Mouse (Mus musculus) liver, embryonic 12.5 days (tissue): Measurements from ENCODE around the gene Etfbkmt. TPM values are rescaled to one million over a fixed set of nuclear protein-coding genes. Genes with fewer than 3 reads are reported as not detected.
A peak's percentile ranks its signal among the peaks of the same experiment; 100 is the strongest.
"Not testable (repeated sequence)": the region's sequence is repeated elsewhere in the genome, so short reads cannot be mapped to it uniquely, and the experiment has no call there.

Experiments used
- ATAC-seq: fragments of 200-750 bp; cut with Nextera tagmentation; 2 replicates; pipeline ENCODE4 v1.8.0; 2017; ENCODE audit warnings: moderate number of reproducible peaks, mild to moderate bottlenecking, moderate library complexity
- H3K27ac ChIP-seq: fragments of 300-500 bp; sonication (generic); 2 replicates; pipeline ENCODE4 v1.5.1; 2016; ENCODE audit warnings: mild to moderate bottlenecking
- H3K27me3 ChIP-seq: fragments of 300-500 bp; sonication (generic); replicated peaks from 2 replicates; pipeline ENCODE4 v1.6.1; 2016; ENCODE audit warnings: mild to moderate bottlenecking, moderate library complexity
- H3K36me3 ChIP-seq: fragments of 300-500 bp; sonication (generic); 2 replicates; pipeline ENCODE4 v1.6.1; 2016; ENCODE audit warnings: mild to moderate bottlenecking, moderate library complexity
- H3K4me1 ChIP-seq: fragments of 300-500 bp; sonication (generic); 2 replicates; pipeline ENCODE4 v1.6.1; 2016
- H3K4me2 ChIP-seq: fragments of 300-500 bp; sonication (generic); 2 replicates; pipeline ENCODE4 v1.6.1; 2016; ENCODE audit warnings: mild to moderate bottlenecking, moderate library complexity
- H3K4me3 ChIP-seq: fragments of 300-500 bp; sonication (generic); 2 replicates; pipeline ENCODE4 v1.5.1; 2016; ENCODE audit warnings: mild to moderate bottlenecking, moderate library complexity
- H3K9ac ChIP-seq: fragments of 300-500 bp; sonication (generic); 2 replicates; pipeline ENCODE4 v1.6.1; 2016; ENCODE audit warnings: mild to moderate bottlenecking, moderate library complexity
- H3K9me3 ChIP-seq: fragments of 300-500 bp; sonication (generic); replicated peaks from 2 replicates; pipeline ENCODE4 v1.6.1; 2016; ENCODE audit warnings: mild to moderate bottlenecking, moderate library complexity
- WGBS: fragments of 180-500 bp; shearing (Covaris S2); methylation state at CpG from one replicate; pipeline ENCODE4 v1.1.7; 2016; ENCODE audit not compliant: insufficient replicate concordance; 5-methylcytosine and 5-hydroxymethylcytosine counted together
- polyA plus RNA-seq: library from polyadenylated mRNA; unstranded; fragments of >200 nt; fragmentation: Nextera tagmentation; extraction: Ambion mirVana; gene quantifications from 2 replicates; pipeline ENCODE4 v1.2.1, GENCODE M21; 2016

Gene Etfbkmt
- polyA plus RNA-seq, 1 experiment from 2014 or later = 11.8 TPM

DNA sequence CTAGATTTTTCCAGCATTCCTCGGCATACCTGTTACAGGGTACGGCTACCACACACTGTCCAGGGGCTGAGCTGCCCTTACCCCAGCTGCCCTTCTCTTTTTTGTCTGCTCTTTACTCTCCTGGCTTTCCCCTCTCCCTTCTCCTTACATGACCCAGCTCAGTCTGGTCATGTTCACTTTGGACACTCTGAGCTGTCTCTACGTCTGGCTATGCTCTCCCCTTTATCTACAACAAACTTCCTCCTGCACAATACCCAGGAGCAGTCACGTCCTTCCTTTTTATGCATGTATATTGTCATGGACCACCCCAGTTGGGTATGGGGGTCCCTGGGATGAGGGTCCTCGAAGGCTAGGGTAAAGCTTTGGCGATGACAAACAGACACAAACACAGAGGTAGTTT, 4.0 kb upstream of the Etfbkmt start:
- no peak overlapping the region for H3K4me3 ChIP-seq
- H3K4me1 ChIP-seq = peaks cover 17% of the 10 kb centered on the region
- no peaks in the 10 kb centered on the region for H3K9me3 ChIP-seq
- no peak overlapping the region for H3K9ac ChIP-seq
- no peak overlapping the region for H3K4me2 ChIP-seq
- H3K36me3 ChIP-seq = no peaks in the 10 kb centered on the region
- peak; percentile 20; the same call in 1 of the 2 replicates for ATAC-seq
- no peak overlapping the region for H3K27ac ChIP-seq
- no peaks in the 10 kb centered on the region for H3K27me3 ChIP-seq
- WGBS = 54% methylated on average over 6 of the region's 6 CpGs

DNA sequence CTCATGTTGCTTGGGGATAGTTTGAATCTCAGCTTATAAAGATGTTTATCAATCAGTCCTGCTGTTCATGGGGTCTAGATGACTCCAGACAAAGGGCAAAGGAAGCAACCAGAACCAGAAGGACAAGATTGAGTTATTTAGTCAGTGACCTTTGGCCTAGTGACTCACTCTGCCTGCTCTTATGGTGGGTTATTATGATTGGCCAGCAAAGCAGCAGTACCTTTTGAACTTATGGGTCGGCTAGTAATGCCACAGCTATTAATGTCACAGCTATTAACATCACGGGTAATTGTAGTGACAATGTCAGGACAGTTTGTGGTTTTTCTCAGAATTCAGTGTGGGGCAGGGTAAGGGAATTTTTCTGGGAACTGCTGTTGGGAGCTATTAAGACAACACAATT, 1.7 kb upstream of the Etfbkmt start:
- H3K4me3 ChIP-seq = no peak overlapping the region
- H3K27me3 ChIP-seq = no peaks in the 10 kb centered on the region
- H3K36me3 ChIP-seq = peaks cover 3% of the 10 kb centered on the region; the same call in 1 of the 2 replicates
- 53% methylated on average over 2 of the region's 2 CpGs for WGBS
- H3K27ac ChIP-seq = no peak overlapping the region
- H3K9me3 ChIP-seq = no peaks in the 10 kb centered on the region
- no peak for ATAC-seq
- peaks cover 31% of the 10 kb centered on the region for H3K4me1 ChIP-seq
- no peak overlapping the region for H3K9ac ChIP-seq
- H3K4me2 ChIP-seq = no peak overlapping the region

DNA sequence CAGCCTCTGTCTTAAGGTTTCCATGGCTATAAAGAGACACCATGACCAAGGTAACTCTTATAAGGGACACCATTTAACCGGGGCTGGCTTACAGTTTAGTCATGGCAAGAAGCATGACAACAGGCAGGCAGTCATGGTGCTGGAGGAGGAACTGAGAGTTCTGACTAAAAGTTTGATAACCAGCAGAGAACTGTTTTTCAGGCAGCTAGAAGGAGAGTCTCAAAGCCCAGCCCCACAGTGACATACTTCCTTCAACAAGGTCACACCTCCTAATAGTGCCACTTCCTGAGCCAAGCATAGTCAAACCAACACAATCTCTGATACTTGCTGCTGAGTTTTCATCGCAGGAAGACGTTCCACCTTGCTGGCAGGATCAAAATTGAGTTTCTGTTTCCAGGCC, 638 bp upstream of the Etfbkmt start:
- no peak for ATAC-seq
- H3K27me3 ChIP-seq = no peaks in the 10 kb centered on the region
- H3K4me1 ChIP-seq = peaks cover 33% of the 10 kb centered on the region
- peaks cover 7% of the 10 kb centered on the region for H3K36me3 ChIP-seq
- no peak overlapping the region for H3K9ac ChIP-seq
- H3K4me2 ChIP-seq = no peak overlapping the region
- no peaks in the 10 kb centered on the region for H3K9me3 ChIP-seq
- no peak overlapping the region for H3K4me3 ChIP-seq
- H3K27ac ChIP-seq = no peak overlapping the region
- 62% methylated on average over 3 of the region's 3 CpGs for WGBS

DNA sequence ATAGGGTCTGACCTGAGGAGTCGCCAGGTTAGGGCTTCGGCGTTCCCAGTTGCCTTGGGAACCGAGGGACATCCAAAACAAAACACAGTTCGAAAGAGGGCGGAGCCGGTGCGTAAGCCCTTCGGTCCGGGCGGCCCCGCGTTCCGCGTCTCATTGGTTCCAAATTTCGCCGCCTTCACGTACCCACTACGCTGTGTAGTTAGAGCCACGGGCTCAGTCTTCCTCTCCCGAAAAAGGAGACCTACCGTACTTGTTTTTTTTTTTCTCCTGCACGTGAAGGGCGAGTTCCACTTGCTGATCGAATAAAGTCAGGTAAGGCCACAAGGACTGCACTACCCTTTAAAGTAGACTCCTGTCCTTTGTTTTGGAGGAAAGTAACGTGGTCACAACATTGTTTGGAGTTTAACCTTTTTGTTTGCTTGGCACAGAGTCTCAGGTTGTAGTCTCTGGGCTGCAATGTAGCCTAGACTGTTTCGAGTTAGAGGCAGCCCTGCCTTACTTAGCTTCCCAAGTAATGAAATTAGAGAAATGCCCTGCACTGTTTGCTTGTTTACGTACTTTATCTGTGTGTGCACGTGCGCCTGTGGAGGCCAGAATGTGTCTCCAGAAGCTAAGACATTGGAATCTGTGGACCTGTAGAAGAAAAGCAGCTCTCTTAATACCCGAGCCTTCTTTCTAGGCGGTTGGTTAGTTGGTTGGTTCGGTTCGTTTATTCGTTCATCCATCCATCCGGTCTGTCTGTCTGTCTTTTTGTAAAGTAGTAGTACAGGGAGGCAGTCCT, 1.9 kb downstream of the Etfbkmt start:
- peak overlapping the region; percentile 64 for H3K4me3 ChIP-seq
- WGBS = 3% methylated on average over 36 of the region's 36 CpGs
- peak; percentile 99 for ATAC-seq
- H3K9ac ChIP-seq = peak overlapping the region; percentile 76
- H3K36me3 ChIP-seq = peaks cover 21% of the 10 kb centered on the region
- H3K27ac ChIP-seq = peak overlapping the region; percentile 81
- H3K27me3 ChIP-seq = no peaks in the 10 kb centered on the region
- peaks cover 17% of the 10 kb centered on the region for H3K4me1 ChIP-seq
- no peaks in the 10 kb centered on the region for H3K9me3 ChIP-seq
- peak overlapping the region; percentile 78 for H3K4me2 ChIP-seq

DNA sequence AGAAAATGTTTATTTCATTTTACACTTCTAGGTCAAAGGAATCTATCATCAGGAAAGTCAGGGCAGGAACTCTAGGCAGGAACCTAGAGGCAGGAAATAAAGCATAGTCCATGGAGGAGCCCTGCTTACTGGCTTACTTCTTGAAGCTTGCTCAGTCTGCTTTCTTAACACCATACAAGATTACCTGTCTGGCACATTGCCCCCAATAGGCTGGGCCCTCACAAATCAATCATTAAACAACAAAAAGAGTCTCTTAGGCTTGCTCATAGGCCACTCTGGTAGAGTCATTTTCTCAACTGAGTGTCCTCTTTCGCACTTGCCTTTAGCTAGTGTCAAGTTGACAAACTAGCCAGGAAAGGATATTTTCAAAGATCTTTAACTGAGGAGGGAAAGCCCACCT, 5.5 kb downstream of the Etfbkmt start:
- H3K9ac ChIP-seq = no peak overlapping the region
- no peaks in the 10 kb centered on the region for H3K27me3 ChIP-seq
- H3K36me3 ChIP-seq = peaks cover 21% of the 10 kb centered on the region
- peaks cover 17% of the 10 kb centered on the region for H3K4me1 ChIP-seq
- WGBS = 91% methylated on average over 1 of the region's 1 CpGs
- no peak for ATAC-seq
- H3K27ac ChIP-seq = no peak overlapping the region
- H3K4me3 ChIP-seq = no peak overlapping the region
- no peak overlapping the region for H3K4me2 ChIP-seq
- H3K9me3 ChIP-seq = no peaks in the 10 kb centered on the region

DNA sequence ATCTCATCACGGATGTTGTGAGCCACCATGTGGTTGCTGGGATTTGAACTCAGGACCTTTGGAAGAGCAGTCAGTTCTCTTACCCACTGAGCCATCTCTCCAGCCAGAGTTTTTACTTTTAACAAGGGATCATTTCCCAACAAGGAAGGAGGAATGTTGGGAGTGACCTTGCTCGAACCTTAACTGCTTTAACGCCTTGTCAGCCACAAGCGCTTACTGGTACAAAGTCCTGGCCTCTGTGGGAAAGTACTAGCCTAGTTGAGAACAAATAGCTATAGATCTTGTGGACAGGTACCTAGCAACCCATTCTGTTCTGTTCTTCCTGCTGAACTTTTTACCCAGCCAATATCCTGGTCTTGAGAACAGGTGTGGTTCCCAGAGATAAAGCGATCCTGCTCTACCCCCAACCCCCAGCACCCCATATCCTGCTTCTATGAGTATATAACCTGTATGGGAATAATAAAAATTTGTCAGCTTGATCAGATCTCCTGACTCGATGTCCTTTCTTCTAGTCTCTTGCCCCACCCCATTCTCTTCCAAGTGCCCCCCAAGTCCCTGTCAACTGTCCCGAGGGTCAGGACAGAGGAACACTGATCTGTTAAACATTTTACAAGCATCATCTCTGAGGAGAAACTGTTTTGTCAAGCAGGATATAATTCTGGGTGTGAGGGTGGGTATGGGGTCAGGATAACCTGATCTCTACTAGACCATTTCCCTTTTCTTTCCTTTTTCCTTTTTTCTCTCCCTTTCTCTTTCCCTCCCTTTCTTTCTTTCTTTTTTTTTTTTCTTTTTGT, 9.0 kb downstream of the Etfbkmt start:
- H3K27ac ChIP-seq = no peak overlapping the region
- no peaks in the 10 kb centered on the region for H3K4me1 ChIP-seq
- ATAC-seq = no peak
- no peaks in the 10 kb centered on the region for H3K27me3 ChIP-seq
- no peak overlapping the region for H3K9ac ChIP-seq
- 74% methylated on average over 7 of the region's 7 CpGs for WGBS
- H3K4me2 ChIP-seq = no peak overlapping the region
- H3K4me3 ChIP-seq = no peak overlapping the region
- H3K36me3 ChIP-seq = peaks cover 28% of the 10 kb centered on the region
- H3K9me3 ChIP-seq = no peaks in the 10 kb centered on the region

DNA sequence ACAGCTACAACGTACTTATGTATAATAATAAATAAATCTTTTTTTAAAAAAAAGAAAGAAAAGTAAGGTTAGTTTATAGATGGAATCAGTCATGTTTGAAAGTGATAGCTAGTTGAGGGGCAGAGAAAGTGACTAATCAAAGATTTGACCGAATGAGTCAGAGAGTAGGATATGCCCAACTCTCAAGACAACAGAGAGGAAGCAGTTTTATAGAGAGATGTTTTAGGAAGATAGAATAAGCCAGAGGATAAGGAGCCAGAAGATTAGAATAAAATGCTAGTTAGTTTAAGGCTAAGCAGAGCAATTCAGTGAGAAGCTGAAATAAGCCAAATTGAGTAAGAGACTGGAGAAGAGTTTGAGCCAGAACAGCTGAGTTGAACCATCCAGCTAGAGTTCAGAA, 12.5 kb downstream of the Etfbkmt start:
- Histone ChIP-seq H3K4me3 (no peak overlapping the region), H3K9me3 (no peaks in the 10 kb centered on the region), H3K4me1 (peaks cover 20% of the 10 kb centered on the region), H3K36me3 (peaks cover 13% of the 10 kb centered on the region), H3K27me3 (no peaks in the 10 kb centered on the region), H3K27ac (no peak overlapping the region), H3K4me2 (no peak overlapping the region), H3K9ac (no peak overlapping the region)
- ATAC-seq = no peak
- whole genome bisulfite sequencing = 66% methylated on average over 2 of the region's 2 CpGs

DNA sequence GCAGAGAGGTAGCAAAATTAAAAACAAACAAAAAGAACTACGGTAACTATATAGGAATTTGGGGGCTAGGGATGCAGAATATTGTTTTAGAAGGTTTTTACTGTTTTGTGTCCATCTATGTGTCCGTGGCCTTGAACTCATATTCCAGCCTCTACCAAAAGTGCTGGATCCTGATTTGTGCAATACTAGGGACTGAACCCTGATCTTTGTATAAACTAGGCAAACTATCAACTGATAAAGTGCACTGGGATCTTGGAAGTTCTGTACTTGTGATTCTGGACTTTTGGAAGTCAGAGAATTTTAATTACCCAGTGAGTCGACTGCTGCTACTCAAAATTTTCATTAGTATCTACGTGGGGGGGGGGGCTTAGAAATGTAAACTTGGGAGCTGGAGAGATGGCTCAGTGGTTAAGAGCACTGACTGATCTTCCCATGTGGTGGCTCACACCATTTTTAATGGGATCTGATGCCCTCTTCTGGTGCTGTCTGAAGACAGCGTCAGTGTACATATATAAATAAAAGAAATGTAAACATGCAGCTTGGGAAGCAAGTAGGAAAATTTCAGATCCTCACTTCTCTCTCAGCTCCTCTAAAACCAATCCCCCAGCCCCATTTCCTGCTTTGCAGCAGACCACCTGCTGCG, 13.9 kb downstream of the Etfbkmt start:
- no peak overlapping the region for H3K4me2 ChIP-seq
- H3K9ac ChIP-seq = no peak overlapping the region
- peaks cover 20% of the 10 kb centered on the region for H3K4me1 ChIP-seq
- no peak for ATAC-seq
- H3K9me3 ChIP-seq = no peaks in the 10 kb centered on the region
- WGBS = 50% methylated on average over 6 of the region's 6 CpGs
- H3K27ac ChIP-seq = no peak overlapping the region
- peaks cover 13% of the 10 kb centered on the region; the same call in 1 of the 2 replicates for H3K36me3 ChIP-seq
- H3K27me3 ChIP-seq = no peaks in the 10 kb centered on the region
- no peak overlapping the region for H3K4me3 ChIP-seq

DNA sequence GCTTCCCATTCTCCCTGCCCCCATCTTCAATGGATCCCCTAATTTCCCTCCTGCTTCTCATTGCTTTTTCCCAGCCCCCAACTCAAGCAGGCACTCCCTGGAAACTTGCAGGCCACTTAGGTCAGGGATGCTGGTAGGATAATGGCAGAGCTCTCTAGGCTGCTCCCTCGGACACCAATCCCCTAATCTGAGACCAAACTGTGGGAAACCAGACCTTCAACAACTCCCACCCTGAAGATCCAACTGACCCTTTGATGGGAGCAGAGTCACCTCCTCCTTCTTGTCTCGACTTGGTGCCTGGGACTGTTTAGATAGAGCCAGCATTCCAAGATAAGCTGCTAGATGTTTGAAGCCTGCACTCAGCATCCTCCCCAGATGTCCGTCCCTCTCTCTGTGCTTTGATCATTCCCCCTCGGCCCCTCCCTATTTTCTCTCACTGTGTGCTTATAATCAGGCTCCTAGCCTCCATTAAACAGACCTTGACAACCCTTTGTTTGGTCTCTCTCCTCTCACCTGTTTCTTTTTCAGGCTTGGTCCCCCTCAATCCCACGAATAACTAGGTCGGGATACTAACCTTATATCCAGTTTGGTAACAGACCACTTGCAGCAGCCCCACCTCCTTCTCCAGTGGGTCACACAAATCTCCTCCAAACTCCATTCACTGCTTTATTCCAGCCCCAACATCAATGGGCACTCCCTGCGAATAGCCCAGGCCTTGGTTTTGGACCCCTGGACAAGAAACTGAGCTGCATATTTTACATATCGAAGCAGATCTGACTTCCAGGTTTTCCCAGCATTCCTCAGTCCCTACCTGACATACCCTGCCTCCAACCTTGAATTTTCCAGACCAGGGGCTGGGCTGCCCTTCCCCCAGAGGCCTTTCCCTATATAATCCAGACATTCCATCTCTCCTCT, 14.7 kb downstream of the Etfbkmt start:
- Histone ChIP-seq H3K27me3 (no peaks in the 10 kb centered on the region), H3K9ac (no peak overlapping the region), H3K9me3 (no peaks in the 10 kb centered on the region), H3K36me3 (peaks cover 13% of the 10 kb centered on the region), H3K4me3 (no peak overlapping the region), H3K4me2 (no peak overlapping the region), H3K4me1 (peaks cover 20% of the 10 kb centered on the region), H3K27ac (no peak overlapping the region)
- WGBS = 35% methylated on average over 8 of the region's 8 CpGs
- ATAC-seq = peak; percentile 33; the same call in 1 of the 2 replicates

DNA sequence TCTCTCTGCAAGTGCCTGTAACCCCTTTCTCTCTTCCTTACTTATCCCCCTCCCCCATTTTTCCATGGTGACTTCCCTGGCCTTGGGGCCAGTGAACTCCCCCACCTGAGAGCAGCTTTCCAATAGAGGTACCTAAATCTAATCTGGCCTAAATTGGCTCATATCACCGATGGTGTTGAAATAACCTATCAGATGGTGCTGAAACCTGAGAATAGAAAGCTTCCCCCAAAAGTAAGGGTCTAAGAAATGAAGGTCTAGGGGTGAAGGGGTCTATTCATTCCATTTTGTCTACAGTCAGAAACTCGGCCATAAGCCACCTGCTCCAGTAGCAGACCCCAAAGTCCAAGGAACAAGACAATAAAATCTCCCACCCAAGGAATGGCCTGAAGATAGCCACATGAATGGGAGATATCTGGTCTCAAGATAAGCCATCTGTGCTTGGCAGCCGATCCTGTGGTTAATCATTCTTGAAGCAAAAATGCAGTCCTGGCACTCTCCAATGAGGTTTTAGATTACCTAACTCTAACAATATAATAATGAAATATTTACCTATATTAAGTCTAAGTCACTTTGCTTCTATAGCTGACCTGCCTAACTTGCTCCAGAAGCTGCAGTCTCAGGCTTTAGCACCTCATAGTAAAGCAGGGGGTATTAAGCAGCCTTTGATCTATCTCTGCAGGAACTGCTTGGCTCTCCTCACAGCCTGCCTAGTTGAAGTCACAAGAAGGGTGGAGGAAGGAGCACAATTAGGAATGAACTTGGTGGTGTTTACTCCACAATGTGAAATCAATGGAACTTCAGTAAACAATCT, 15.6 kb downstream of the Etfbkmt start:
- Histone ChIP-seq H3K27ac (no peak overlapping the region), H3K4me3 (no peak overlapping the region), H3K36me3 (peaks cover 13% of the 10 kb centered on the region), H3K9me3 (no peaks in the 10 kb centered on the region), H3K4me2 (no peak overlapping the region), H3K4me1 (peaks cover 20% of the 10 kb centered on the region), H3K27me3 (no peaks in the 10 kb centered on the region), H3K9ac (no peak overlapping the region)
- 21% methylated on average over 3 of the region's 3 CpGs for WGBS
- no peak; the same call in 1 of the 2 replicates for ATAC-seq

DNA sequence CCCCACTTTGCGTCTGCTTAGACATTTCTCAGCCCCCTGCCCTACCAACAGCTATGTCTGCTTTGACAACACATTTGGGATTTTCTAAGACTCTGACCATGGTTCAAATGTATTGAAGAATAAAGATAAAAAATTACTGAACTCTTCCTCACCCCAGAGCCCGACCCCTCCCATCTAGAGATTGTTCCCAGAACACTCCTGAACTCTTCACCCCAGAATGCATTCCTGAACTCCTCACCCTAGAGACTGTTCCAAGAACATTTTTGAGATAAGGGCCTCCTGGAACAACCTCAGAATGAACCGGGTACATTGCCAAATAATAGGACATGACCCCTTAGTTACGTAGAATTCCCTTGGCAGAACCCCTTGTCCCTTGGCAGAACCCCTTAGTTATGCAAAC, 27.4 kb downstream of the Etfbkmt start:
- H3K9ac ChIP-seq, ATAC-seq, H3K27me3 ChIP-seq, H3K9me3 ChIP-seq, H3K4me2 ChIP-seq, H3K4me3 ChIP-seq, H3K4me1 ChIP-seq, H3K27ac ChIP-seq: not testable (repeated sequence)
- H3K36me3 ChIP-seq = peaks cover 25% of the 10 kb centered on the region
- WGBS = 77% methylated on average over 3 of the region's 4 CpGs
